Mouse (Mus musculus): ENCODE results near the gene Cenpo. TPM values are rescaled to one million over a fixed set of nuclear protein-coding genes. Genes with fewer than 3 reads are reported as not detected.
A peak's percentile ranks its signal among the peaks of the same experiment; 100 is the strongest.

Cenpo gene
- total RNA-seq, 1 experiment: 17.6 TPM

DNA sequence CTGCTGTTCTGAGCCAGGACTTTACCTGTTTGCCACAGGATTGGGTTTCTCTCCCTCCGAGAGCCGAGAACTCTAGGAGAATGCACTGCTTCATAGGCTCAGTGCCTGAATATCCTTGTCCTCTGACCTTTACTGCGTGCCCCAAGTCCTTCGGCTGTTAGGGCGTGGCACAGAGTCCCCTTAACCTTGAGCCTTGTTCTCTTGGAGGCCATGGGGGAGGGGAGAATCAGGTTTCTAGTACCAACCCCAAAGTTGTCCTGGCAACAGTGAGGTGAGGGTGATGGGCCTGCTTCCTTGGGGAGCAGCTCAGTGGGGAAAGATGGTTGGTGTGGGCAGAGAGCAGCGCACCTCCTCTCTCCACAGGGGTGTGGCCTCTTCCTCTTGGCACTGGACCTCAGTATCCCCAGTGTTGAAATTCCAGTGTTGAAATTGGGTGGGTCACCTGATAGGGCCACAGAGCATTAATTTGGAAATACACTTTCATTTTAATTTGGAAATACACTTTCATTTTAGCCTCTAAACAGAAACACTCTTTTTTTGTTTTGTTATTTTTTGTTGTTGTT, 54.3 kb downstream of the Cenpo start:
- H3K9ac ChIP-seq (ENCODE audit: insufficient read depth, low read depth, low read length, poor library complexity, severe bottlenecking): no peak overlapping the region
- H3K4me1 ChIP-seq (ENCODE audit: control insufficient read depth in 2 of 2, insufficient read depth in 2 of 2, low read length in 2 of 2, poor library complexity in 1 of 2): peaks cover 10 to 30% of the 10 kb centered on the region in 2 experiments
- no peaks in the 10 kb centered on the region for H3K9me3 ChIP-seq (ENCODE audit: control insufficient read depth, insufficient read depth, low read depth, low read length)
- in situ Hi-C loops (cut with MboI; ENCODE audit: low sequenced_read_pairs in 2 of 2, unreplicated experiment in 2 of 2): no loop called here
- DNase-seq (ENCODE audit: low read depth, low spot score): no peak
- no peaks in the 10 kb centered on the region for H3K36me3 ChIP-seq (ENCODE audit: control insufficient read depth, insufficient read depth, low read length, poor library complexity, severe bottlenecking)
- peak overlapping the region in 1 of 2 experiments; percentile 30; a peak in 1 of 4 replicates for H3K4me3 ChIP-seq (ENCODE audit: insufficient read depth in 1 of 2, low read depth in 1 of 2, low read length in 2 of 2, poor library complexity in 1 of 2, severe bottlenecking in 1 of 2)
- H3K27ac ChIP-seq (ENCODE audit: insufficient read depth, low read depth, low read length, poor library complexity, severe bottlenecking): peak overlapping the region; percentile 56; the same call in 1 of the 2 replicates
- TF ChIP-seq MAFK (IDR thresholded peaks at IDR 0.05; ENCODE audit: insufficient read depth, low read depth, low read length): no peak
- TF ChIP-seq ZC3H11A (IDR thresholded peaks at IDR 0.05; ENCODE audit: borderline replicate concordance, low read depth, low read length): no peak
- TF ChIP-seq HCFC1 (IDR thresholded peaks at IDR 0.05; ENCODE audit: borderline replicate concordance, insufficient read depth, low read length): no peak
- TF ChIP-seq CHD2 (IDR thresholded peaks at IDR 0.05; ENCODE audit: low read depth, low read length): no peak
- no peak for TF ChIP-seq ZNF384 (IDR thresholded peaks at IDR 0.05; ENCODE audit: low read depth, low read length)

DNA sequence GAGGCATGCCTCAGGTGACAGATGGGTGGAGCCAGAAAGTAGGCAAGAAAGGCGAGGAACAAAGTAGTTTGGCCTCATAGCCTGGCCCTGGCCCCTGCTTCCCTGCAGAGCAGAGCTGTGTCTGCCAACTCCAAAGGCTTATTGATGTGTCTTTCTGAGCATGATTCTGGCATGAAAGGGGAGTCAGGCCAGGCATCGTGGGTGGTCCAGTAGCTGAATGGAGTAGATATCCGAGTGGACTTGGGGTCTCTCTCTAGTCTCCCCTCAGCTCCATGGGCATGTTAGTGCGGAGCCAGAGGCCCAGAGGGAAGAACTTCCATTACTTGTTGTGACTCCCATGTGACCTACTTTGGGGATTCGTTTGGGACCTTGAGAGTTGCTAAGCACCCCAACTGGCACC, 55.3 kb downstream of the Cenpo start:
- H3K36me3 ChIP-seq (ENCODE audit: control insufficient read depth, insufficient read depth, low read length, poor library complexity, severe bottlenecking): no peaks in the 10 kb centered on the region
- no peak overlapping the region for H3K9ac ChIP-seq (ENCODE audit: insufficient read depth, low read depth, low read length, poor library complexity, severe bottlenecking)
- peaks cover 10 to 30% of the 10 kb centered on the region in 2 experiments for H3K4me1 ChIP-seq (ENCODE audit: control insufficient read depth in 2 of 2, insufficient read depth in 2 of 2, low read length in 2 of 2, poor library complexity in 1 of 2)
- H3K9me3 ChIP-seq (ENCODE audit: control insufficient read depth, insufficient read depth, low read depth, low read length): no peaks in the 10 kb centered on the region
- TF ChIP-seq MAFK (IDR thresholded peaks at IDR 0.05; ENCODE audit: insufficient read depth, low read depth, low read length) (no peak), HCFC1 (IDR thresholded peaks at IDR 0.05; ENCODE audit: borderline replicate concordance, insufficient read depth, low read length) (no peak), ZC3H11A (IDR thresholded peaks at IDR 0.05; ENCODE audit: borderline replicate concordance, low read depth, low read length) (no peak), CHD2 (IDR thresholded peaks at IDR 0.05; ENCODE audit: low read depth, low read length) (no peak), ZNF384 (IDR thresholded peaks at IDR 0.05; ENCODE audit: low read depth, low read length) (no peak)
- no peak overlapping the region for H3K4me3 ChIP-seq (ENCODE audit: insufficient read depth in 1 of 2, low read depth in 1 of 2, low read length in 2 of 2, poor library complexity in 1 of 2, severe bottlenecking in 1 of 2)
- no peak overlapping the region for H3K27ac ChIP-seq (ENCODE audit: insufficient read depth, low read depth, low read length, poor library complexity, severe bottlenecking)
- in situ Hi-C loops (cut with MboI; ENCODE audit: low sequenced_read_pairs in 2 of 2, unreplicated experiment in 2 of 2): no loop called here
- no peak for DNase-seq (ENCODE audit: low read depth, low spot score)

DNA sequence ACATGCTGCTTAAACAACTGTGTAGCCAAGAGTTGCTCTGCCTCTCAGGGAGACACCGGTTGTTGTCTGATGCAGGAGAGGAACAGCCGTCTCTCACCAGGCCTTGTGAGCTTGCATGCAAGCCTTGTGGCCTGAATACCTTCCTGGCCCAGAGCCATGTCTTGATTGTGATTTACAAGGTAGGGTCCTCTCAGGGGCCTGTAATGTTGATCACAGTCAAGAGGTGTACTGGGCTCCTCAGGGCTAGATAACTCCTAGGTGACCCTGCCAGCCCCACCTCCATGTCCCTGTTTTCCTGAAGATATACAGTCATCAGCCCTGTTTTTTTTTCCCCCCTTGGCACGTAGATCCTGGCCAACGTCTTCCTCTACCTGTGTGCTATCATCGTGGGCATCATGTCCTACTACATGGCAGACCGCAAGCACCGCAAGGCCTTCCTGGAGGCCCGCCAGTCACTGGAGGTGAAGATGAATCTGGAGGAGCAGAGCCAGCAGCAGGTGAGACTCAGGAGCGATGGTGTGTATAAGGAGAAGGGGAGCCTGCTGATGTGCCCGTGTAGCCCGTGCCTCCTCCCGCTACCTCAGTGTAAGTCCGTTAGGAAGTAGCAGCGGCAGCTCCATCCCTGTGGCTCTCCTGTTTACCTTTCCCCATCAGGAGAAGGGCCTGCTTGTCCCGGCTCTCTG, 60.8 kb downstream of the Cenpo start:
- DNase-seq (ENCODE audit: low read depth, low spot score): no peak
- in situ Hi-C loops (cut with MboI; ENCODE audit: low sequenced_read_pairs in 2 of 2, unreplicated experiment in 2 of 2): no loop called here
- TF ChIP-seq HCFC1 (IDR thresholded peaks at IDR 0.05; ENCODE audit: borderline replicate concordance, insufficient read depth, low read length): no peak

DNA sequence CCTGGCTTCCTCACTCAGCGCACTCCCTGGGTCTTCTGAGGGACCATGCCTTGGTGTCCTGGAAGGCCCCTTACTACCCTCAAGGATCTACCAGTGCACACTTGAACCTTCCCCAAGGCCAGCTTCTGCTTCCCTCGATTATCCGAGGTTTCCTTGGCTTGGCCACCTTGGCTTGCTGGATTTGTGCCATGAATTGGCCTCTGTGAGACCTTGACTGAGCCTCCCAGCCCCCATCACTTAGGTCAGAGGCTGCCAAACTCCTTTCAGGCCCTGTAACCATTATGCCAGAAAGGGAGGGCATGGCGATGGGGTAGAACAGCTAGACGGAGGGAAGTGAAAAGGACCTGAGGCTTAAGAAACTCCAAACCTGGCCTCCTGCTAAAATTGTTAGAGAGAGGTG, 64.5 kb downstream of the Cenpo start:
- H3K4me1 ChIP-seq (ENCODE audit: control insufficient read depth in 2 of 2, insufficient read depth in 2 of 2, low read length in 2 of 2, poor library complexity in 1 of 2): peaks cover 14 to 36% of the 10 kb centered on the region in 2 experiments; a peak in 3 of 4 replicates
- no peak overlapping the region for H3K9ac ChIP-seq (ENCODE audit: insufficient read depth, low read depth, low read length, poor library complexity, severe bottlenecking)
- H3K9me3 ChIP-seq (ENCODE audit: control insufficient read depth, insufficient read depth, low read depth, low read length): no peaks in the 10 kb centered on the region
- no peak for DNase-seq (ENCODE audit: low read depth, low spot score)
- no peaks in the 10 kb centered on the region for H3K36me3 ChIP-seq (ENCODE audit: control insufficient read depth, insufficient read depth, low read length, poor library complexity, severe bottlenecking)
- H3K27ac ChIP-seq (ENCODE audit: insufficient read depth, low read depth, low read length, poor library complexity, severe bottlenecking): peak overlapping the region; percentile 26; the same call in 1 of the 2 replicates
- H3K4me3 ChIP-seq (ENCODE audit: insufficient read depth in 1 of 2, low read depth in 1 of 2, low read length in 2 of 2, poor library complexity in 1 of 2, severe bottlenecking in 1 of 2): no peak overlapping the region
- in situ Hi-C loops (cut with MboI; ENCODE audit: low sequenced_read_pairs in 2 of 2, unreplicated experiment in 2 of 2): no loop called here
- TF ChIP-seq CHD2 (IDR thresholded peaks at IDR 0.05; ENCODE audit: low read depth, low read length): no peak
- no peak for TF ChIP-seq ZC3H11A (IDR thresholded peaks at IDR 0.05; ENCODE audit: borderline replicate concordance, low read depth, low read length)
- TF ChIP-seq ZNF384 (IDR thresholded peaks at IDR 0.05; ENCODE audit: low read depth, low read length): no peak

More for the DNA sequence above, 60.8 kb downstream of the Cenpo start:
- H3K9me3 ChIP-seq (ENCODE audit: control insufficient read depth, insufficient read depth, low read depth, low read length): no peaks in the 10 kb centered on the region
- no peaks in the 10 kb centered on the region for H3K36me3 ChIP-seq (ENCODE audit: control insufficient read depth, insufficient read depth, low read length, poor library complexity, severe bottlenecking)
- H3K4me3 ChIP-seq (ENCODE audit: insufficient read depth in 1 of 2, low read depth in 1 of 2, low read length in 2 of 2, poor library complexity in 1 of 2, severe bottlenecking in 1 of 2): peak overlapping the region; percentile 37 to 49; a peak in 3 of 4 replicates
- H3K4me1 ChIP-seq (ENCODE audit: control insufficient read depth in 2 of 2, insufficient read depth in 2 of 2, low read length in 2 of 2, poor library complexity in 1 of 2): peaks cover 11 to 32% of the 10 kb centered on the region in 2 experiments
- H3K9ac ChIP-seq (ENCODE audit: insufficient read depth, low read depth, low read length, poor library complexity, severe bottlenecking): peak overlapping the region; percentile 33
- H3K27ac ChIP-seq (ENCODE audit: insufficient read depth, low read depth, low read length, poor library complexity, severe bottlenecking): no peak overlapping the region

Data from ES-E14 (cell line).